Mouse (Mus musculus): ENCODE measurements around the gene Msl1. TPM values are rescaled to one million over a fixed set of nuclear protein-coding genes. Genes with fewer than 3 reads are reported as not detected.

The Msl1 gene
- polyA plus RNA-seq, 1 experiment from 2014 or later, result 17.5 TPM

DNA sequence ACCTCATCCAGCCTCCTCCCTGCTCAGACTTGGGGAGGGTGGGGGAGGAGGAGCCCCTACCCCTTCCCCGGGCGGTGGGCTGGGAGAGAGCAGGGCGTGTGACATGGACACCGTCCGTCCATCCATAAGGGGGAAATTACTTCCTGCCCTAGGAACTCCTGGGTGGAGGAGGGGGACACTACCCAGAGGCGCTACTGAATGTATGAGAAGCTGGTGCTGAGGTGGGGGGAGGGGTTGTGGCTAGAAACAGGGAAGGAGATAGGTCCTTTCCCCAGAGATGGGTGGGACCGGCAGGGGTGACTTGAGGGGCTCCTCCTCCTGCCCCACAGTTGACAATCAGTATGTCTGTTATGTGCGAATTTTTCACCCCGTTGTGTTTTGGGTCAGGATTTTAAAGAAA is 28.0 kb upstream of the Msl1 start:
- H3K27ac ChIP-seq (ENCODE audit: low read depth), result no peak overlapping the region
- DNase-seq (ENCODE audit: low spot score), result no peak

DNA sequence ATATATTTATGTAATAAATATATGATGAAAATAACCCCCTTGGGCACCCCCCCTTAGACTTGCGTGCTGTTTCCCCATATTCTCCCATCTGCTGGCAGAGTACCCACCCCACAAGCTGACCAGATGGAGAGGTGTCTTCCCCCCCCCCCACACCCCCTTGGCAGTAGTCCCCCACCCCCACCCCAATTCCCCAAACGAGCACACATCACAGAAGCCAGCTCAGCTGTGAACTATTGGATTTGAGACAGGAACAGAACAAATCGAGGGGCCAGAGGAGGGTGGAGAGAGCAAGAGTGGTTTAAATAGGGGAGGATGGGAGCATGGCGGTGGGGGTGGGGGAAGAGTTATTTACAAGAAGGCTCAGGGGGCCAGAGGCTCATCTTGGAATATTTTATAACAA is 27.6 kb upstream of the Msl1 start:
- Histone ChIP-seq H3K9me3 (ENCODE audit: control insufficient read depth, low read length) (no peaks in the 10 kb centered on the region), H3K4me2 (ENCODE audit: low read length) (peak overlapping the region; percentile 43), H3K27ac (ENCODE audit: low read depth) (peak overlapping the region; percentile 71), H3K36me3 (ENCODE audit: control insufficient read depth, insufficient read depth, low read length) (peaks cover 52% of the 10 kb centered on the region), H3K4me1 (replicated peaks; ENCODE audit: control insufficient read depth, insufficient read depth, low read length) (peaks cover 43% of the 10 kb centered on the region), H3K4me3 (ENCODE audit: low read depth, low read length) (peak overlapping the region; percentile 11; the same call in 1 of the 2 replicates), H3K9ac (ENCODE audit: low read length) (0 out of 2 replicates have a peak overlapping the region, but pooled peaks have one; percentile 3), H3K27me3 (replicated peaks; ENCODE audit: control insufficient read depth, insufficient read depth, low read length) (no peaks in the 10 kb centered on the region)
- ATAC-seq (replicated peaks; ENCODE audit: low FRiP score, low TSS enrichment, low read depth) (no peak), DNase-seq (ENCODE audit: low spot score) (no peak)
- 21% methylated on average over 4 of the region's 4 CpGs for WGBS

More for the DNA sequence above, 28.0 kb upstream of the Msl1 start:
- peaks cover 38% of the 10 kb centered on the region for H3K4me1 ChIP-seq (replicated peaks; ENCODE audit: control insufficient read depth, insufficient read depth, low read length)
- no peaks in the 10 kb centered on the region for H3K27me3 ChIP-seq (replicated peaks; ENCODE audit: control insufficient read depth, insufficient read depth, low read length)
- H3K9me3 ChIP-seq (ENCODE audit: control insufficient read depth, low read length), result no peaks in the 10 kb centered on the region
- no peak; the same call in 1 of the 2 replicates for ATAC-seq (replicated peaks; ENCODE audit: low FRiP score, low TSS enrichment, low read depth)
- no peak overlapping the region for H3K4me3 ChIP-seq (ENCODE audit: low read depth, low read length)
- peaks cover 56% of the 10 kb centered on the region for H3K36me3 ChIP-seq (ENCODE audit: control insufficient read depth, insufficient read depth, low read length)
- WGBS, result 13% methylated on average over 9 of the region's 9 CpGs
- H3K4me2 ChIP-seq (ENCODE audit: low read length), result peak overlapping the region; percentile 43; the same call in 1 of the 2 replicates
- H3K9ac ChIP-seq (ENCODE audit: low read length), result no peak overlapping the region

- Histone ChIP-seq H3K36me3 (ENCODE audit: control insufficient read depth, insufficient read depth, low read length) (peaks cover 45% of the 10 kb centered on the region), H3K9me3 (ENCODE audit: control insufficient read depth, low read length) (no peaks in the 10 kb centered on the region), H3K27me3 (replicated peaks; ENCODE audit: control insufficient read depth, insufficient read depth, low read length) (no peaks in the 10 kb centered on the region), H3K4me3 (ENCODE audit: low read depth, low read length) (peak overlapping the region; percentile 11), H3K27ac (ENCODE audit: low read depth) (peak overlapping the region; percentile 71), H3K4me1 (replicated peaks; ENCODE audit: control insufficient read depth, insufficient read depth, low read length) (peaks cover 48% of the 10 kb centered on the region), H3K4me2 (ENCODE audit: low read length) (peak overlapping the region; percentile 43), H3K9ac (ENCODE audit: low read length) (0 out of 2 replicates have a peak overlapping the region, but pooled peaks have one; percentile 16)
- DNase-seq (ENCODE audit: low spot score) (peak; percentile 68), ATAC-seq (replicated peaks; ENCODE audit: low FRiP score, low TSS enrichment, low read depth) (no peak)
- WGBS, result 18% methylated on average over 39 of the region's 39 CpGs
Measured at GRCm38 (mm10) chr11:98768127-98769006, 26.9 kb upstream of the Msl1 start.

GRCm38 (mm10) chr11:98769007-98769954 is 26.0 kb upstream of the Msl1 start:
- WGBS, result 85% methylated on average over 25 of the region's 25 CpGs
- Histone ChIP-seq H3K36me3 (ENCODE audit: control insufficient read depth, insufficient read depth, low read length) (peaks cover 36% of the 10 kb centered on the region), H3K9ac (ENCODE audit: low read length) (no peak overlapping the region), H3K27ac (ENCODE audit: low read depth) (no peak overlapping the region; the same call in 1 of the 2 replicates), H3K4me1 (replicated peaks; ENCODE audit: control insufficient read depth, insufficient read depth, low read length) (peaks cover 51% of the 10 kb centered on the region), H3K4me2 (ENCODE audit: low read length) (no peak overlapping the region), H3K9me3 (ENCODE audit: control insufficient read depth, low read length) (no peaks in the 10 kb centered on the region), H3K4me3 (ENCODE audit: low read depth, low read length) (no peak overlapping the region), H3K27me3 (replicated peaks; ENCODE audit: control insufficient read depth, insufficient read depth, low read length) (no peaks in the 10 kb centered on the region)
- DNase-seq (ENCODE audit: low spot score) (no peak), ATAC-seq (replicated peaks; ENCODE audit: low FRiP score, low TSS enrichment, low read depth) (no peak)

GRCm38 (mm10) chr11:98770096-98770975 is 25.0 kb upstream of the Msl1 start:
- ATAC-seq (replicated peaks; ENCODE audit: low FRiP score, low TSS enrichment, low read depth), result no peak
- peaks cover 26% of the 10 kb centered on the region for H3K36me3 ChIP-seq (ENCODE audit: control insufficient read depth, insufficient read depth, low read length)
- H3K27ac ChIP-seq (ENCODE audit: low read depth), result no peak overlapping the region
- DNase-seq (ENCODE audit: low spot score), result no peak
- WGBS, result 92% methylated on average over 26 of the region's 26 CpGs
- peaks cover 56% of the 10 kb centered on the region for H3K4me1 ChIP-seq (replicated peaks; ENCODE audit: control insufficient read depth, insufficient read depth, low read length)
- H3K27me3 ChIP-seq (replicated peaks; ENCODE audit: control insufficient read depth, insufficient read depth, low read length), result no peaks in the 10 kb centered on the region
- H3K9me3 ChIP-seq (ENCODE audit: control insufficient read depth, low read length), result no peaks in the 10 kb centered on the region
- H3K4me2 ChIP-seq (ENCODE audit: low read length), result no peak overlapping the region
- H3K9ac ChIP-seq (ENCODE audit: low read length), result no peak overlapping the region
- H3K4me3 ChIP-seq (ENCODE audit: low read depth, low read length), result no peak overlapping the region

- ATAC-seq (replicated peaks; ENCODE audit: low FRiP score, low TSS enrichment, low read depth) (no peak), DNase-seq (ENCODE audit: low spot score) (no peak)
- Histone ChIP-seq H3K9ac (ENCODE audit: low read length) (no peak overlapping the region), H3K4me3 (ENCODE audit: low read depth, low read length) (no peak overlapping the region), H3K27me3 (replicated peaks; ENCODE audit: control insufficient read depth, insufficient read depth, low read length) (no peaks in the 10 kb centered on the region), H3K4me2 (ENCODE audit: low read length) (no peak overlapping the region), H3K4me1 (replicated peaks; ENCODE audit: control insufficient read depth, insufficient read depth, low read length) (peaks cover 55% of the 10 kb centered on the region), H3K36me3 (ENCODE audit: control insufficient read depth, insufficient read depth, low read length) (peaks cover 22% of the 10 kb centered on the region), H3K9me3 (ENCODE audit: control insufficient read depth, low read length) (no peaks in the 10 kb centered on the region), H3K27ac (ENCODE audit: low read depth) (no peak overlapping the region)
- 89% methylated on average over 18 of the region's 18 CpGs for WGBS
Measured at GRCm38 (mm10) chr11:98771131-98771530, 24.2 kb upstream of the Msl1 start.

DNA sequence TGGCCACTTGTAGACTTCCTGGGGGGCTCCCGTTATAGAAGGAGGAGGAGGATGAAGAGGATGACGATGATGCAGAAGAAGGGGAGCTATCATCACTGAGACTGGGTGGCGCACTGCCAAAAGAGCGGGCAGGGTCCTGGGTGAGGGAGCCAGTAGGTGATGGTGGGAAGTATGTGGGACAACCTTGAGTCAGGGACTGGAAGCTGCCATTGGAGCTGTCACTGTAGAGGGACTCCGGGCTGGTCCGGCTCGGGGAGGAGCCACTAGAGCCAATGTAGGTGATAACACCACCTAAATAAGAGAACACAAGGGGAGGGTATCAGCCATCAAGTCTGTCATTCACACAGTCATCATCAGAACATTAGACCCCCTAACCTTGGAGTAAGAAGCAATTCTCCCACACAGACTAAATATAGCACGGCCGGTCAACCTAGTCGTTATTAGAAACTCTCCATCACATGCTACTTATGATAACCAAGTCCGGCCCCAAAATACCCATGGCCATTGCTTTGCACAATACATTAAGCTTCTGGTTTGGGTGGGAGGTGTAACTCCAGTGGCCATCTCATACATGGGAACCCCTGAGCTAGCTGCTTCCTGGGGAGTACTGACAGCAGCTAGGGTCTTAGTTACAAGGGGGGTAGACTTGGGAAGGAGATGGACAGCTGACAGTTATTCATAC is 23.3 kb upstream of the Msl1 start:
- H3K9ac ChIP-seq (ENCODE audit: low read length), result no peak overlapping the region
- no peaks in the 10 kb centered on the region for H3K27me3 ChIP-seq (replicated peaks; ENCODE audit: control insufficient read depth, insufficient read depth, low read length)
- H3K4me3 ChIP-seq (ENCODE audit: low read depth, low read length), result no peak overlapping the region
- WGBS, result 89% methylated on average over 11 of the region's 11 CpGs
- no peak overlapping the region for H3K27ac ChIP-seq (ENCODE audit: low read depth)
- H3K4me1 ChIP-seq (replicated peaks; ENCODE audit: control insufficient read depth, insufficient read depth, low read length), result peaks cover 56% of the 10 kb centered on the region
- ATAC-seq (replicated peaks; ENCODE audit: low FRiP score, low TSS enrichment, low read depth), result no peak
- H3K36me3 ChIP-seq (ENCODE audit: control insufficient read depth, insufficient read depth, low read length), result peaks cover 22% of the 10 kb centered on the region
- no peak for DNase-seq (ENCODE audit: low spot score)
- no peak overlapping the region for H3K4me2 ChIP-seq (ENCODE audit: low read length)
- no peaks in the 10 kb centered on the region for H3K9me3 ChIP-seq (ENCODE audit: control insufficient read depth, low read length)

Data from intestine, embryonic 14.5 days (tissue).